Mouse (Mus musculus) heart, adult 2 months (tissue): ENCODE data around the gene Tbc1d30.

Experiments used
- CTCF ChIP-seq: fragments of 200-600 bp; IDR thresholded peaks from 2 replicates; pipeline ENCODE4 v1.8.1; 2022; ENCODE audit warnings: antibody characterized with exemption, mild to moderate bottlenecking, moderate library complexity
- EP300 ChIP-seq: fragments of 200-500 bp; IDR thresholded peaks from 2 replicates; pipeline ENCODE4 v1.6.1; 2011; ENCODE audit warnings: low read depth, low read length, control low read depth; ENCODE audit not compliant: insufficient read depth
- POLR2A ChIP-seq: fragments of 200-500 bp; IDR thresholded peaks from 2 replicates; pipeline ENCODE4 v1.6.1; 2011; ENCODE audit warnings: mild to moderate bottlenecking, low read depth, low read length, control low read depth; ENCODE audit not compliant: insufficient read depth

- TF ChIP-seq POLR2A = no peak
- TF ChIP-seq CTCF = peak; percentile 69
- TF ChIP-seq EP300 = no peak
Observed at GRCm38 (mm10) chr10:121289970-121290681, 61.0 kb downstream of the Tbc1d30 start.
